Mouse (Mus musculus): ENCODE measurements at regions not wholly inside any gene's neighbourhood (a gene's known extent, or its start where the extent isn't known, plus 50 kb on each side); places are given as distances from the start of the nearest gene placed in this dataset.

DNA sequence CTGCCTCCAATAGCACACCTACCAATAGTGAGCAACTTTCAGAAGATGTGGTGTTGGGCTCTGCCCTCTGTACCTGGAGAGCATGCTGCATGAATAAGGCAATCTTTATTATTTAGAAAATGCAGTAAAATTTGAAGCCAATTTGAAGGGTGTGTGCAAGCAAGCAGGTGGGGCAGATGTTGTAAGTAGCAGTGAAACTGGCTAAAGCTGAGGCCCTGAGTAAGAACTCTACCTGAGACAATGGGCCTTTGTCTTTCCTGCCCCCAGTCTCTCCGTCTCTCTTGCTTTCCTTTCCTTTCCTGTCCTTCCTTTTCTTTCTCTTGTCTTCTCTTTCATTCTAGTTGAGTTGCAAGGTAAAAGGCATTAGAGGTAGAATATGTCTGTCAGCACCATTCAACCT, 319.9 kb downstream of the Bcl11a start:
- no peaks in the 10 kb centered on the region for H3K27me3 ChIP-seq (replicated peaks; ENCODE audit: insufficient read depth, low read length)
- H3K36me3 ChIP-seq (ENCODE audit: insufficient read depth, low read length): no peaks in the 10 kb centered on the region
- no peak overlapping the region for H3K9ac ChIP-seq (replicated peaks; ENCODE audit: low read depth)
- no peaks in the 10 kb centered on the region for H3K9me3 ChIP-seq (ENCODE audit: low read length)
- no peak overlapping the region for H3K27ac ChIP-seq (ENCODE audit: low read length)
- DNase-seq (ENCODE audit: low spot score) (no peak), ATAC-seq (no peak)
- TF ChIP-seq EP300 (IDR thresholded peaks at IDR 0.05) (no peak), CTCF (IDR thresholded peaks at IDR 0.05) (no peak)
- no peaks in the 10 kb centered on the region for H3K4me1 ChIP-seq (ENCODE audit: insufficient read depth, low read depth, low read length)
- 50% methylated on average over 1 of the region's 1 CpGs for WGBS
- no peak overlapping the region for H3K4me3 ChIP-seq (ENCODE audit: low read depth, low read length)
- no peak overlapping the region for H3K4me2 ChIP-seq (replicated peaks; ENCODE audit: low read depth, low read length)

GRCm38 (mm10) chr11:24401151-24401550, 323.3 kb downstream of the Bcl11a start:
- no peaks in the 10 kb centered on the region for H3K4me1 ChIP-seq (ENCODE audit: insufficient read depth, low read depth, low read length)
- peak; percentile 81 for ATAC-seq
- H3K9me3 ChIP-seq (ENCODE audit: low read length): no peaks in the 10 kb centered on the region
- DNase-seq (ENCODE audit: low spot score): peak; percentile 28
- H3K4me2 ChIP-seq (replicated peaks; ENCODE audit: low read depth, low read length): no peak overlapping the region
- H3K27me3 ChIP-seq (replicated peaks; ENCODE audit: insufficient read depth, low read length): no peaks in the 10 kb centered on the region
- WGBS: 56% methylated on average over 3 of the region's 3 CpGs
- no peaks in the 10 kb centered on the region for H3K36me3 ChIP-seq (ENCODE audit: insufficient read depth, low read length)
- TF ChIP-seq EP300 (IDR thresholded peaks at IDR 0.05) (no peak), CTCF (IDR thresholded peaks at IDR 0.05) (no peak)
- H3K27ac ChIP-seq (ENCODE audit: low read length): no peak overlapping the region
- no peak overlapping the region for H3K4me3 ChIP-seq (ENCODE audit: low read depth, low read length)
- no peak overlapping the region for H3K9ac ChIP-seq (replicated peaks; ENCODE audit: low read depth)

- ATAC-seq (no peak), DNase-seq (ENCODE audit: low spot score) (no peak)
- H3K27me3 ChIP-seq (replicated peaks; ENCODE audit: insufficient read depth, low read length): no peaks in the 10 kb centered on the region
- H3K4me2 ChIP-seq (replicated peaks; ENCODE audit: low read depth, low read length): no peak overlapping the region
- no peak overlapping the region for H3K4me3 ChIP-seq (ENCODE audit: low read depth, low read length)
- no peak overlapping the region for H3K9ac ChIP-seq (replicated peaks; ENCODE audit: low read depth)
- H3K9me3 ChIP-seq (ENCODE audit: low read length): no peaks in the 10 kb centered on the region
- no peaks in the 10 kb centered on the region for H3K36me3 ChIP-seq (ENCODE audit: insufficient read depth, low read length)
- no peak overlapping the region for H3K27ac ChIP-seq (ENCODE audit: low read length)
- TF ChIP-seq EP300 (IDR thresholded peaks at IDR 0.05): no peak
- no peak for TF ChIP-seq CTCF (IDR thresholded peaks at IDR 0.05)
- 32% methylated on average over 3 of the region's 3 CpGs for WGBS
- H3K4me1 ChIP-seq (ENCODE audit: insufficient read depth, low read depth, low read length): no peaks in the 10 kb centered on the region
Observed at GRCm38 (mm10) chr11:24402127-24402526, 324.3 kb downstream of the Bcl11a start.

DNA sequence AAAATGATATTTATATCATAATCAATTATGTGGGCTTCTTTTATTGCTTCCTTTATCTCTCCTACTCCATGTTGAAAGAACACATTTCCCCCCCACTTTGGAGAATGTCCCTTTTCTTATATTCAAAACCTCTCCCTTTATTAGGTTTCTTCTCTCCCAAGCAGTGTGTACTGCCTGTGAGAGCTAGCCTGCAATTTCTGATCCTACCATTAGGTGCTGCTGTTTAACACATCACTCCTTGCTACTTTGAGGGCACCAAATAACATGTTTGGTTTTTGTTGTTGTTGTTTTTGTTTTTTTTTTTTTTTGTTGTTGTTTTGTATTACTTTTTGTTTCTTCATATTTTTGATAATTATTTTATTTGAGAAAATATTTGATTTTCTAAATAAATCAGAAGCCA, 336.9 kb downstream of the Bcl11a start:
- DNase-seq (ENCODE audit: low spot score): no peak
- no peaks in the 10 kb centered on the region for H3K4me1 ChIP-seq (ENCODE audit: insufficient read depth, low read depth, low read length)
- TF ChIP-seq EP300 (IDR thresholded peaks at IDR 0.05): no peak
- TF ChIP-seq CTCF (IDR thresholded peaks at IDR 0.05): peak; percentile 66

GRCm38 (mm10) chr11:24422066-24422775, 344.4 kb downstream of the Bcl11a start:
- no peak for TF ChIP-seq CTCF (IDR thresholded peaks at IDR 0.05)
- no peak for TF ChIP-seq EP300 (IDR thresholded peaks at IDR 0.05)

More for the DNA sequence above, 336.9 kb downstream of the Bcl11a start:
- H3K27me3 ChIP-seq (replicated peaks; ENCODE audit: insufficient read depth, low read length): no peaks in the 10 kb centered on the region
- H3K9ac ChIP-seq (replicated peaks; ENCODE audit: low read depth): no peak overlapping the region
- H3K9me3 ChIP-seq (ENCODE audit: low read length): no peaks in the 10 kb centered on the region
- H3K27ac ChIP-seq (ENCODE audit: low read length): no peak overlapping the region
- no peak overlapping the region for H3K4me2 ChIP-seq (replicated peaks; ENCODE audit: low read depth, low read length)
- ATAC-seq: no peak
- no peaks in the 10 kb centered on the region for H3K36me3 ChIP-seq (ENCODE audit: insufficient read depth, low read length)
- no peak overlapping the region for H3K4me3 ChIP-seq (ENCODE audit: low read depth, low read length)

DNA sequence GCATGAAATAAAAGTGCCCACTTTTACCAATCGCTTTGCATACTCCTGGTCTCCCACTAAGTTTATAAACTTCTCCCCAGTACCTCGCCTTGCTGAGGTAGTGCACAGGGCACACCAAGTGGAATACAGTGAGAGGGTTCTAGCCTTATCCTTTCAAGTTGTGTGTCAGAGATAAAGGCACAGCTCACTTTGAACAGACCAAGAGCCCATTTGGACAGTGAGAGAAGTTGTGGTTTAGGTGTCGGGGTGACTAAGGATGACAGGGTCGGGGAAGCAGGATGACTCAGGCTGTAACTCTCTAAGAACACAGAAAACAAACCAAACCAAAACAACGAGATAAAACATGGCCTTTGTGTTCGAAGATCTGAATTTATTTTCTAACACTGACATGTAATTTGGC, 345.4 kb downstream of the Bcl11a start:
- Histone ChIP-seq H3K4me3 (ENCODE audit: low read depth, low read length) (no peak overlapping the region), H3K27me3 (replicated peaks; ENCODE audit: insufficient read depth, low read length) (no peaks in the 10 kb centered on the region), H3K9me3 (ENCODE audit: low read length) (no peaks in the 10 kb centered on the region), H3K4me1 (ENCODE audit: insufficient read depth, low read depth, low read length) (no peaks in the 10 kb centered on the region), H3K36me3 (ENCODE audit: insufficient read depth, low read length) (no peaks in the 10 kb centered on the region), H3K4me2 (replicated peaks; ENCODE audit: low read depth, low read length) (no peak overlapping the region), H3K27ac (ENCODE audit: low read length) (no peak overlapping the region), H3K9ac (replicated peaks; ENCODE audit: low read depth) (no peak overlapping the region)
- no peak for ATAC-seq
- no peak for DNase-seq (ENCODE audit: low spot score)
- 66% methylated on average over 6 of the region's 6 CpGs for WGBS
- no peak for TF ChIP-seq EP300 (IDR thresholded peaks at IDR 0.05)
- TF ChIP-seq CTCF (IDR thresholded peaks at IDR 0.05): no peak

More at GRCm38 (mm10) chr11:24422066-24422775, 344.4 kb downstream of the Bcl11a start:
- Histone ChIP-seq H3K27ac (ENCODE audit: low read length) (no peak overlapping the region), H3K9me3 (ENCODE audit: low read length) (no peaks in the 10 kb centered on the region), H3K4me1 (ENCODE audit: insufficient read depth, low read depth, low read length) (no peaks in the 10 kb centered on the region), H3K4me2 (replicated peaks; ENCODE audit: low read depth, low read length) (no peak overlapping the region), H3K9ac (replicated peaks; ENCODE audit: low read depth) (no peak overlapping the region), H3K4me3 (ENCODE audit: low read depth, low read length) (no peak overlapping the region), H3K36me3 (ENCODE audit: insufficient read depth, low read length) (no peaks in the 10 kb centered on the region), H3K27me3 (replicated peaks; ENCODE audit: insufficient read depth, low read length) (no peaks in the 10 kb centered on the region)
- ATAC-seq (no peak), DNase-seq (ENCODE audit: low spot score) (no peak)
- 65% methylated on average over 10 of the region's 10 CpGs for WGBS

Data from lung, postnatal 0 days (tissue).